Mouse (Mus musculus) ovary, postnatal 10 days (tissue): ENCODE results near the gene Phactr1.

Source experiments
- DNase-seq: peaks from one replicate; pipeline ENCODE4 v3.0.0; 2022; ENCODE audit warnings: low spot score

Gene Phactr1

GRCm38 (mm10) chr13:43030222-43030621, 349.8 kb downstream of the Phactr1 start:
- DNase-seq: no peak

- no peak for DNase-seq
Measured at GRCm38 (mm10) chr13:43032451-43032850, 352.0 kb downstream of the Phactr1 start.

- DNase-seq: no peak
Measured at GRCm38 (mm10) chr13:43036510-43036909, 356.1 kb downstream of the Phactr1 start.

- no peak for DNase-seq
Measured at GRCm38 (mm10) chr13:43042766-43043165, 362.3 kb downstream of the Phactr1 start.

GRCm38 (mm10) chr13:43048553-43048952, 368.1 kb downstream of the Phactr1 start:
- no peak for DNase-seq

GRCm38 (mm10) chr13:43053201-43053600, 372.8 kb downstream of the Phactr1 start:
- no peak for DNase-seq

GRCm38 (mm10) chr13:43055136-43055535, 374.7 kb downstream of the Phactr1 start:
- DNase-seq: no peak

GRCm38 (mm10) chr13:43057104-43057503, 376.7 kb downstream of the Phactr1 start:
- DNase-seq: no peak

- no peak for DNase-seq
Measured at GRCm38 (mm10) chr13:43063355-43063754, 382.9 kb downstream of the Phactr1 start.

GRCm38 (mm10) chr13:43068716-43069265, 388.4 kb downstream of the Phactr1 start:
- no peak for DNase-seq

GRCm38 (mm10) chr13:43070496-43070895, 390.1 kb downstream of the Phactr1 start:
- DNase-seq: no peak

- no peak for DNase-seq
Measured at GRCm38 (mm10) chr13:43070971-43071370, 390.5 kb downstream of the Phactr1 start.

- no peak for DNase-seq
Measured at GRCm38 (mm10) chr13:43075456-43075855, 395.0 kb downstream of the Phactr1 start.

GRCm38 (mm10) chr13:43077485-43077884, 397.1 kb downstream of the Phactr1 start:
- no peak for DNase-seq

GRCm38 (mm10) chr13:43085226-43085625, 404.8 kb downstream of the Phactr1 start:
- DNase-seq: no peak

- peak; percentile 14 for DNase-seq
Measured at GRCm38 (mm10) chr13:43094365-43094764, 413.9 kb downstream of the Phactr1 start.

GRCm38 (mm10) chr13:43102943-43103342, 422.5 kb downstream of the Phactr1 start:
- DNase-seq: no peak

- no peak for DNase-seq
Measured at GRCm38 (mm10) chr13:43104496-43104895, 424.1 kb downstream of the Phactr1 start.

- no peak for DNase-seq
Measured at GRCm38 (mm10) chr13:43112280-43112679, 431.9 kb downstream of the Phactr1 start.

GRCm38 (mm10) chr13:43112707-43113106, 432.3 kb downstream of the Phactr1 start:
- no peak for DNase-seq

GRCm38 (mm10) chr13:43113141-43113540, 432.7 kb downstream of the Phactr1 start:
- DNase-seq: no peak

- no peak for DNase-seq
Measured at GRCm38 (mm10) chr13:43122306-43123070, 442.1 kb downstream of the Phactr1 start.

- no peak for DNase-seq
Measured at GRCm38 (mm10) chr13:43123895-43124682, 443.7 kb downstream of the Phactr1 start.
